Mouse (Mus musculus) forebrain, embryonic 16.5 days (tissue): ENCODE results near the gene P3h2. TPM values are rescaled to one million over a fixed set of nuclear protein-coding genes. Genes with fewer than 3 reads are reported as not detected.

Experiments
- ATAC-seq: fragments of 200-750 bp; cut with Nextera tagmentation; 2 replicates; pipeline ENCODE4 v1.8.0; 2017; ENCODE audit warnings: mild to moderate bottlenecking, moderate library complexity
- H3K27ac ChIP-seq: fragments of 300-500 bp; sonication (generic); 2 replicates; pipeline ENCODE4 v1.5.1; 2014; ENCODE audit warnings: low read length, control low read depth
- H3K27me3 ChIP-seq: fragments of 300-500 bp; sonication (generic); replicated peaks from 2 replicates; pipeline ENCODE4 v1.6.1; 2014; ENCODE audit warnings: low read length; ENCODE audit not compliant: control insufficient read depth, insufficient read depth
- H3K36me3 ChIP-seq: fragments of 300-500 bp; sonication (generic); 2 replicates; pipeline ENCODE4 v1.6.1; 2014; ENCODE audit not compliant: control insufficient read depth, insufficient read depth
- H3K4me1 ChIP-seq: fragments of 300-500 bp; sonication (generic); replicated peaks from 2 replicates; pipeline ENCODE4 v1.6.1; 2014; ENCODE audit warnings: low read length; ENCODE audit not compliant: control insufficient read depth, insufficient read depth
- H3K4me2 ChIP-seq: fragments of 300-500 bp; sonication (generic); 2 replicates; pipeline ENCODE4 v1.6.1; 2014; ENCODE audit warnings: mild to moderate bottlenecking, low read length, control low read depth
- H3K4me3 ChIP-seq: fragments of 300-500 bp; sonication (generic); replicated peaks from 2 replicates; pipeline ENCODE4 v1.5.1; 2014; ENCODE audit warnings: mild to moderate bottlenecking, low read length, control low read depth
- H3K9ac ChIP-seq: fragments of 300-500 bp; sonication (generic); replicated peaks from 2 replicates; pipeline ENCODE4 v1.6.1; 2014; ENCODE audit warnings: low read depth, low read length, control low read depth
- H3K9me3 ChIP-seq: fragments of 300-500 bp; sonication (generic); 2 replicates; pipeline ENCODE4 v1.6.1; 2016; ENCODE audit warnings: low read length; ENCODE audit not compliant: control insufficient read depth
- WGBS: fragments of 180-500 bp; shearing (Covaris S2); extraction: QIAGEN DNeasy Blood & Tissue Kit; methylation state at CpG from one replicate; pipeline ENCODE4 v1.1.7; 2014; 5-methylcytosine and 5-hydroxymethylcytosine counted together
- polyA plus RNA-seq: library from polyadenylated mRNA; unstranded; fragments of >200 nt; fragmentation: Nextera tagmentation; extraction: Ambion mirVana; gene quantifications from 2 replicates; pipeline ENCODE4 v1.2.1, GENCODE M21; 2015

P3h2 gene
- polyA plus RNA-seq, 1 experiment from 2014 or later: 0.44 TPM

DNA sequence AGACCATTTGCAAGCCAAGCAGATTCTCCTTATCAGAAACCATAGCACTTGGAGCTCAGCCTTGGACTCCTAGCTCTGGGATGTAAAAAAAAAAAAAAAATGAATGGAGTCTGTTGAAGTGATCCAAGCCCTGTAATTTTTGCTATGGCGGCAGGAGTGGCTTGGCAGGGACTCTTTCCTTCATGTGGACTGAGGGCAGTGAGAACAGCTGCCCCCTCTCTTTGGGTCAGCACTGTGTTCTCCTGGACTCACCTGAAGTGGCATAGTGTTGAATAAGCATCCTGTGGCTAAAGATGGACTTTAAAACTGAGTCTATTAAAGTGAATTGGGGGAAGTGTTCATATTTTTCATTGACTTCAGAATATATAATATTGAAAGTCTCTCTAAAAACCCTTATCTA is 58.2 kb downstream of the P3h2 start:
- Histone ChIP-seq H3K36me3 (no peaks in the 10 kb centered on the region), H3K4me3 (no peak overlapping the region), H3K9ac (no peak overlapping the region), H3K27me3 (no peaks in the 10 kb centered on the region), H3K4me1 (no peaks in the 10 kb centered on the region), H3K27ac (no peak overlapping the region), H3K4me2 (no peak overlapping the region), H3K9me3 (no peaks in the 10 kb centered on the region)
- 94% methylated on average over 1 of the region's 1 CpGs for WGBS
- ATAC-seq: no peak

DNA sequence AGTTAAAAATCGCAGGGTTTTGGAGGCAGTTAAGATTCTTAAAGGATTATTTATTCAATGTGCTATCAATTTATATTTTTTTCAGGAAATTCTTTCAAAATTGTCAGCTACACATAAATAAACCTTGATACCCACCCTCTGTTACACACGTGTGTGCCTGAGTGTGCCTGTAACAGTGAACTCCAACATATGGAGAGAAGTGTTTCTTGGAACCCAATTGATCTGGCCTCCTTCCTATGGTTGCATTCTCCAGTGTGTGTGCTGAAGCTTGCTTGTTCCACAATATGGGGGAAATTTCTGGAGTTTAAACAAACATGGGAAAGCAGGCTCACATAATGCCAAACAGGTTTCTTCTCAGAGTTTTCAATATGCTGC is 63.7 kb downstream of the P3h2 start:
- Histone ChIP-seq H3K27ac (no peak overlapping the region), H3K4me3 (no peak overlapping the region), H3K4me1 (no peaks in the 10 kb centered on the region), H3K9ac (no peak overlapping the region), H3K27me3 (no peaks in the 10 kb centered on the region), H3K9me3 (no peaks in the 10 kb centered on the region), H3K4me2 (no peak overlapping the region), H3K36me3 (no peaks in the 10 kb centered on the region)
- 62% methylated on average over 2 of the region's 2 CpGs for WGBS
- no peak for ATAC-seq

GRCm38 (mm10) chr16:26041021-26041928 is 64.3 kb downstream of the P3h2 start:
- H3K4me3 ChIP-seq: no peak overlapping the region
- no peak overlapping the region for H3K27ac ChIP-seq
- 73% methylated on average over 12 of the region's 12 CpGs for WGBS
- H3K36me3 ChIP-seq: no peaks in the 10 kb centered on the region
- H3K9me3 ChIP-seq: no peaks in the 10 kb centered on the region
- no peak overlapping the region for H3K4me2 ChIP-seq
- H3K4me1 ChIP-seq: no peaks in the 10 kb centered on the region
- H3K9ac ChIP-seq: no peak overlapping the region
- no peaks in the 10 kb centered on the region for H3K27me3 ChIP-seq
- peak; percentile 38; the same call in 1 of the 2 replicates for ATAC-seq

- Histone ChIP-seq H3K4me3 (no peak overlapping the region), H3K27ac (no peak overlapping the region)
- 79% methylated on average over 3 of the region's 3 CpGs for WGBS
These were observed 66.3 kb downstream of the P3h2 start for GRCm38 (mm10) chr16:26039320-26039719.

DNA sequence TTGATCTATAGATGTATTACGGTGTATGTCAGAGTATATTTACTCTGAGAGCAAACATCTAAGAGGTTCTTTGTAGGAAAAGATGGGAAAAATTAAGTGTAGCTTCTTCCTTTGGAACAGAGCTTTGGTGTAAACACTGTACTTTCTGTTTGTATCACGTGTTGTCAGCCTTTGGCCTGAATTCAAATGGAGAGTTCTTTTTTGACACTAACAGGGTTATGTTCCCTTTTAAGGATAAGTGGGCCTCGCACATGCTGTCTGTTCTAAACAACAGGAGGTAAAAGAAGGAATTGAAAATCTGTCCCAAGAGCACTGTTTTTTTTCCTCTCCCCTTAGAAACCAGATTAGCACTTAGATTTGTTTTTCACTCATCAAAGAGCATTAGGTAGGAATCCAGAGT is 70.1 kb downstream of the P3h2 start:
- no peak overlapping the region for H3K4me2 ChIP-seq
- 33% methylated on average over 3 of the region's 3 CpGs for WGBS
- H3K4me3 ChIP-seq: no peak overlapping the region
- 0 out of 2 replicates have a peak, but pooled peaks cover 3% of the 10 kb centered on the region for H3K9me3 ChIP-seq
- H3K4me1 ChIP-seq: no peaks in the 10 kb centered on the region; the same call in 1 of the 2 replicates
- no peaks in the 10 kb centered on the region for H3K36me3 ChIP-seq
- no peak for ATAC-seq
- no peaks in the 10 kb centered on the region for H3K27me3 ChIP-seq
- no peak overlapping the region for H3K9ac ChIP-seq
- H3K27ac ChIP-seq: no peak overlapping the region

More at GRCm38 (mm10) chr16:26039320-26039719, 66.3 kb downstream of the P3h2 start:
- ATAC-seq: no peak
- Histone ChIP-seq H3K27me3 (no peaks in the 10 kb centered on the region), H3K9me3 (no peaks in the 10 kb centered on the region), H3K4me2 (no peak overlapping the region), H3K9ac (no peak overlapping the region), H3K4me1 (no peaks in the 10 kb centered on the region; the same call in 1 of the 2 replicates), H3K36me3 (no peaks in the 10 kb centered on the region)

GRCm38 (mm10) chr16:26035079-26035478 is 70.5 kb downstream of the P3h2 start:
- 72% methylated on average over 5 of the region's 5 CpGs for WGBS
- H3K9me3 ChIP-seq: 0 out of 2 replicates have a peak, but pooled peaks cover 3% of the 10 kb centered on the region
- no peak for ATAC-seq

DNA sequence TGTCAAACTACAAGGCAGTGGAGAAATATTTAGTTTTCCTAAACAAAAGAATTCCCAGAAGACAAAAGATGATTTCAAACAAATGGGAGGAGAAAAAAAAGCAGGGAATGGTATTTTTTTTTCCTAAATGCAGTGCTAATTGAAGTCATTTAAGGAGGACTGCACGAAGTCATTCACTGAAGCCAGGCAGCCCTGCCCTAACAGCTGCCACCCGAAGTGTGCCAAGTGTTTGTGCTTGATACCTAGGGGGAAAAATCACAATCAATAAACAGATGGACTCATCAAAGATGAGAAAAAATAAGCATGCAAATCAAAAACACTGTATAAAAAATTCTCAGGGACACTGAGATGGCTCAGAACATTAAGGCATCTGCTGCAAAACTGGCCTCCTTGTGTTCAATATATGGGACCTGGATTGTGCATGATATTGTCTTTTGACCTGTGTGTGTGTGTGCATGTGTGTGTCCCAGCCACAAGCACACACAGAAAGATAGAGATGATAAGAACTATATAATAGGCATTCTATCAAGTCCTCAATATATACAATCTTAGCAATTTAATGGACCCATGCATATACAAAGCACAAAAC is 76.1 kb downstream of the P3h2 start:
- WGBS: 23% methylated on average over 2 of the region's 2 CpGs
- peak; percentile 84 for ATAC-seq
- H3K4me2 ChIP-seq: no peak overlapping the region
- H3K27me3 ChIP-seq: no peaks in the 10 kb centered on the region
- H3K9me3 ChIP-seq: 0 out of 2 replicates have a peak, but pooled peaks cover 3% of the 10 kb centered on the region
- H3K4me1 ChIP-seq: no peaks in the 10 kb centered on the region
- H3K9ac ChIP-seq: no peak overlapping the region
- no peak overlapping the region for H3K4me3 ChIP-seq
- H3K27ac ChIP-seq: no peak overlapping the region
- H3K36me3 ChIP-seq: no peaks in the 10 kb centered on the region

More at GRCm38 (mm10) chr16:26035079-26035478, 70.5 kb downstream of the P3h2 start:
- H3K9ac ChIP-seq: no peak overlapping the region
- H3K36me3 ChIP-seq: no peaks in the 10 kb centered on the region
- H3K27me3 ChIP-seq: no peaks in the 10 kb centered on the region
- no peak overlapping the region for H3K4me2 ChIP-seq
- H3K4me3 ChIP-seq: no peak overlapping the region
- no peaks in the 10 kb centered on the region; the same call in 1 of the 2 replicates for H3K4me1 ChIP-seq
- H3K27ac ChIP-seq: no peak overlapping the region

GRCm38 (mm10) chr16:26026416-26026815 is 79.2 kb downstream of the P3h2 start:
- no peak for ATAC-seq
- Histone ChIP-seq H3K4me3 (no peak overlapping the region), H3K36me3 (no peaks in the 10 kb centered on the region), H3K4me1 (no peaks in the 10 kb centered on the region), H3K9me3 (no peaks in the 10 kb centered on the region), H3K9ac (no peak overlapping the region), H3K27me3 (no peaks in the 10 kb centered on the region), H3K4me2 (no peak overlapping the region), H3K27ac (no peak overlapping the region)
- WGBS: 79% methylated on average over 3 of the region's 3 CpGs

DNA sequence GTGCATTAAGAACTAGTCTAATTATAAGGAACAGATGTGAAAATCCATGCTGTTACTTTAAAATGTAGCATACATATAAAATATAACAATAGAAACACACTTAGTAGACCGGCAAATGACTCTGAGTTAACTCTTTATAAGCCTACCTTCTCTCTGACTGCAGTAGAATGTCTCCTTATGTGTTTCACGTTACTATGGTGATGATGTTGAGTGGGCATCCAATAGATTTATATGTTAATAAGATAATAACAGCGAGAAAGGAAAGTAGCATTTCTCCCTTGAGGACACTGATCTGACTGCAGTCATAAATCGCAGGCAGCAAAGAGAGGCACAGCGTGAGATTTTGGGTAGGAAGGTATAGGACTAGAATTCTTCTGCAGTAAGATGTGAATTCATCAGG is 81.0 kb downstream of the P3h2 start:
- Histone ChIP-seq H3K9ac (no peak overlapping the region), H3K9me3 (no peaks in the 10 kb centered on the region), H3K4me2 (no peak overlapping the region), H3K27ac (no peak overlapping the region), H3K4me1 (no peaks in the 10 kb centered on the region), H3K4me3 (no peak overlapping the region), H3K27me3 (no peaks in the 10 kb centered on the region), H3K36me3 (no peaks in the 10 kb centered on the region)
- ATAC-seq: no peak
- 62% methylated on average over 5 of the region's 5 CpGs for WGBS
